Comparison of ENCODE assay signal across 16 mouse cellular contexts in the genomic region with DNA sequence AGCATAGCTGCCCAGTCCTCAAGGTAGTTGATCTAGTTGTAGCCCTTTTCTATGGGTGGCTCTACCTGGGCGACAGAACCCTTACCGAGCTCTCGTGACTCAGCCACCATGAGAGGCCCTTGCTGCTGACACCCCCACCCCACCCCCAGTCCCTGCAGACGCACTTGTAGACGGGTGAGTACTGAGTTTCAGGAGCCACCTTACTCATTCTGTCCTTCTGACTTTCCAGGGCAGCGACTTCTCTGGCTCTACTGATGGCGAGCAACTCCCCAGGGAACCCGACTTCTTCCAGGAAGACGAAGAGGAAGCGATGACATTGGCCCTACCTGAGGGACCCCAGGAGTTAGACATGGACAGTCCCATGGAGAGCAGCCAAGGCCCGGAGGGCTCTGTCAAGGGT.
"Had no signal": no experiment of that assay in that cellular context is flagged by ENCODE, and none has a peak within 500 bp of the region (broad histone marks: within the 10 kb centered on the region; RNA-seq: fewer than 3 reads in every experiment).

No protein-coding gene starts in this region.

- H3K9me3 ChIP-seq: neural tube, embryonic 13.5 days; neural tube, embryonic 15.5 days; stomach, embryonic 15.5 days had no signal

- H3K4me1 ChIP-seq: stomach, embryonic 15.5 days had no signal

- H3K9ac ChIP-seq: neural tube, embryonic 13.5 days; neural tube, embryonic 15.5 days; stomach, embryonic 15.5 days had no signal

- DNase-seq: retina, postnatal 1 day; right cerebral cortex, adult 18-20 months; right cerebral cortex, postnatal 14 days; right cerebral cortex, postnatal 25 days; right cerebral cortex, postnatal 4 days; spleen, adult 18-20 months; thymus, adult 18-20 months; thymus, adult 2 months; thymus, postnatal 14 days; thymus, postnatal 25 days; thymus, postnatal 36 days; thymus, postnatal 4 days had no signal

- H3K4me2 ChIP-seq: neural tube, embryonic 13.5 days; neural tube, embryonic 15.5 days; stomach, embryonic 15.5 days had no signal

- H3K27ac ChIP-seq: neural tube, embryonic 13.5 days; neural tube, embryonic 15.5 days; stomach, embryonic 15.5 days; stomach, postnatal 0 days had no signal

- H3K4me3 ChIP-seq: neural tube, embryonic 13.5 days; neural tube, embryonic 15.5 days; stomach, embryonic 15.5 days had no signal

- H3K36me3 ChIP-seq: stomach, embryonic 15.5 days had no signal

- H3K27me3 ChIP-seq: neural tube, embryonic 13.5 days; neural tube, embryonic 15.5 days; stomach, embryonic 15.5 days had no signal
